Mouse (Mus musculus) mouse embryonic stem cell (cell line): ENCODE results near the gene Fam178b.

Source experiments
- in situ Hi-C, 2 experiments: fragments of 300-500 bp; cut with MboI; formaldehyde crosslinking; loops; 1 replicate in 1 of 2; 3 replicates in 1 of 2; pipeline ENCODE4 v1.14.3; 2019 to 2020; ENCODE audit warnings: low sequenced_read_pairs in 2 of 2, low pct_unique_long_range_greater_than_20kb in 1 of 2, mixed read lengths in 1 of 2; ENCODE audit not compliant: unreplicated experiment in 1 of 2

Fam178b gene

GRCm38 (mm10) chr1:36575347-36575746 lies 107.6 kb downstream of the Fam178b start:
- in situ Hi-C loops: no loop called here

- in situ Hi-C loops: no loop called here
These were observed 108.6 kb downstream of the Fam178b start for GRCm38 (mm10) chr1:36574196-36574955.

- in situ Hi-C loops: no loop called here
These were observed 109.5 kb downstream of the Fam178b start for GRCm38 (mm10) chr1:36573524-36573923.

- in situ Hi-C loops: no loop called here
These were observed 110.3 kb downstream of the Fam178b start for GRCm38 (mm10) chr1:36572709-36573108.

GRCm38 (mm10) chr1:36572140-36572700 lies 110.8 kb downstream of the Fam178b start:
- in situ Hi-C loops: no loop called here

- in situ Hi-C loops: no loop called here
These were observed 111.4 kb downstream of the Fam178b start for GRCm38 (mm10) chr1:36571627-36572026.

GRCm38 (mm10) chr1:36570320-36570719 lies 112.7 kb downstream of the Fam178b start:
- in situ Hi-C loops: no loop called here

- in situ Hi-C loops: no loop called here
These were observed 113.2 kb downstream of the Fam178b start for GRCm38 (mm10) chr1:36569694-36570276.

GRCm38 (mm10) chr1:36568776-36569175 lies 114.2 kb downstream of the Fam178b start:
- in situ Hi-C loops: no loop called here

GRCm38 (mm10) chr1:36567818-36568603 lies 115.0 kb downstream of the Fam178b start:
- in situ Hi-C loops: no loop called here

- in situ Hi-C loops: no loop called here
These were observed 116.6 kb downstream of the Fam178b start for GRCm38 (mm10) chr1:36566425-36566824.

- in situ Hi-C loops: no loop called here
These were observed 118.9 kb downstream of the Fam178b start for GRCm38 (mm10) chr1:36564101-36564500.

GRCm38 (mm10) chr1:36563632-36564031 lies 119.4 kb downstream of the Fam178b start:
- in situ Hi-C loops: no loop called here

GRCm38 (mm10) chr1:36563197-36563596 lies 119.8 kb downstream of the Fam178b start:
- in situ Hi-C loops: no loop called here

- in situ Hi-C loops: no loop called here
These were observed 120.6 kb downstream of the Fam178b start for GRCm38 (mm10) chr1:36562388-36562787.

GRCm38 (mm10) chr1:36560903-36561302 lies 122.1 kb downstream of the Fam178b start:
- in situ Hi-C loops: no loop called here

- in situ Hi-C loops: loop anchor here in 1 of 2 experiments (10.0 kb wide), 1 partner anchor 55 kb away; no protein-coding TSS in a partner anchor
These were observed 123.1 kb downstream of the Fam178b start for GRCm38 (mm10) chr1:36559888-36560287.

GRCm38 (mm10) chr1:36559256-36559655 lies 123.7 kb downstream of the Fam178b start:
- in situ Hi-C loops: loop anchor here in 1 of 2 experiments (10.0 kb wide), 1 partner anchor 56 kb away; no protein-coding TSS in a partner anchor
